Mouse (Mus musculus) lung, postnatal 0 days (tissue): Measurements from ENCODE around the gene Itpa.

ENCODE experiments used
- CTCF ChIP-seq: IDR thresholded peaks from 2 replicates; pipeline ENCODE4 v1.5.1; 2016; ENCODE audit warnings: antibody characterized with exemption, mild to moderate bottlenecking
- EP300 ChIP-seq: IDR thresholded peaks from 2 replicates; pipeline ENCODE4 v1.6.1; 2016; ENCODE audit warnings: antibody characterized with exemption, mild to moderate bottlenecking, control low read depth

DNA sequence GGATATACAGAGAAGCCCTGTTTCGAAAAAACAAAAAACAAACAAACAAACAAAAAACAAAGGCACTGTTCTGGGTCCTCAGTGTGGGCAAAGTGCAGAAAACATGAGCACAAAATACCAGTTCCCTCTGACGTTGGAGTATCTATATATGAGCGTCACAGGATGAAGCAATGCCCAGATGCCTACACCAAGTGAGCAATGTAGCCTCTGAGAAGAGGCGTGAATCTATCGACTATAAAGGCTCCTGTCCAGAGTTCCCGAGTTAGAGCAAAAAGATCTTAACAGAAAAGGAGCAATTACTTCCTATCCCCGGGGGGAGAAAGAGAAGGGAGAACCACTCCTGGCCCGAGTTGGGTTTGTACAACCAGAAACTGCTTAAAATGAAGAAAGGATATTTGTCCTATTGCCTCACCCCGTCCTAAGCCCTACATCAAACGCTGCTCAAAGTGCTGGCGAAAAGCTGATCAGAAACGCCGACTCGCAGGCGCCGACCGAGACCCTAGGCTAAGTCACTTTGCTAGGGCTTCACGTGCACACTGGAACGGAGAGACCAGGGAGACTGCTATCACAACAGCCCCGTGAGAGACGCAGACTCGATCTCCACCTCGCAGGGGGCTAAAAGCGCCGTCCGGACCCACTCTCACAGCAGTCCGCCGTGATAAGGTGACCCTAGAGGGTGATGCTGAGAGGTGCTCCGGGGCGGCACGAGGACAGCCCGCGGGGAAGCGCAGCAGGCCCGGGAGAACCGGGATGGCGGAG, 38.2 kb upstream of the Itpa start:
- TF ChIP-seq CTCF (no peak), EP300 (no peak)
